Mouse (Mus musculus) cerebellum, adult 2 months (tissue): ENCODE results near the gene Cars.

ENCODE experiments used
- CTCF ChIP-seq: fragments of 200-500 bp; IDR thresholded peaks from 2 replicates; pipeline ENCODE4 v1.5.1; 2011; ENCODE audit warnings: low read depth, mild to moderate bottlenecking, control low read depth, low read length, moderate library complexity, borderline replicate concordance; ENCODE audit not compliant: insufficient read depth
- POLR2A ChIP-seq: fragments of 200-500 bp; IDR thresholded peaks from 2 replicates; pipeline ENCODE4 v1.6.1; 2011; ENCODE audit warnings: low read length, control low read depth, borderline replicate concordance; ENCODE audit not compliant: insufficient read depth

DNA sequence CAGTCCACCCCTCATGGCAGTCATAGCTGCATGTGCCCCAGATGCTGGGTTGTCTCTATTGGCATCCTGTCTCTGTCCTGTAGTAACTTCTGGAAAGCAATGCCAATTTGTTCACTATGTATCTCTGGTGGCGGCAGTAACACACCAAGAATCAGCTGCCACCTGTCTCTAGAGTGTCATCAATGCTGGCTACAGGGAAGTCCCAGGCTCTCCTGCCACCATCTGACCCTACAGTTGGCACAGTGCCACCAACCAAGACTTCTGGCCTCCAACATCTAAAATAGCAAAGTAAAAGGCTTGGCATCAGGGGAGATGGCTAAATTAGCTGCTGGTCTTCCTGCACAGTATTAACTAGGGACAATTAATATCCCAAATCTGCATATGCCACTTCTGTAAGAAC lies 67.5 kb downstream of the Cars start:
- no peak for TF ChIP-seq POLR2A
- no peak for TF ChIP-seq CTCF
